In genomic region chr15:11370477-11371085, GRCm38 (mm10) we compare ENCODE assay signal across 20 mouse cellular contexts. TPM values are rescaled to one million over a fixed set of nuclear protein-coding genes. Genes with fewer than 3 reads are reported as not detected.
DNase-seq lines count a peak whose midpoint lies in the region; ATAC-seq and TF ChIP-seq lines count a peak whose summit lies in the region.
"Had no signal": no experiment of that assay in that cellular context is flagged by ENCODE, and none has a peak within 500 bp of the region (broad histone marks: within the 10 kb centered on the region; RNA-seq: fewer than 3 reads in every experiment).

No protein-coding gene starts in this region.

- TF ChIP-seq CTCF in lung, postnatal 0 days (IDR thresholded peaks at IDR 0.05), result no peak
- TF ChIP-seq CTCF in CH12.LX (conservative IDR thresholded peaks at IDR 0.05 in 1 of 2, IDR thresholded peaks at IDR 0.05 in 1 of 2; ENCODE audit: low read depth in 2 of 2, low read length in 2 of 2), result no peak
- no peak for TF ChIP-seq CTCF in embryonic fibroblast, embryonic 13.5 days (IDR thresholded peaks at IDR 0.05; ENCODE audit: borderline replicate concordance, insufficient read depth, low read length)

- no peak overlapping the region for H3K4me3 ChIP-seq in lung, postnatal 0 days (ENCODE audit: low read depth, low read length)
- no peak overlapping the region for H3K4me3 ChIP-seq in CH12.LX (replicated peaks in 1 of 3; ENCODE audit: low read depth in 2 of 3, low read length in 2 of 3, poor library complexity in 1 of 3)
- H3K4me3 ChIP-seq in embryonic fibroblast, embryonic 13.5 days (ENCODE audit: insufficient read depth, low read length), result no peak overlapping the region
- H3K4me3 ChIP-seq: embryonic facial prominence, embryonic 10.5 days; erythroblast, embryonic 14.5 days; forebrain, embryonic 15.5 days; hindbrain, embryonic 13.5 days had no signal

- no peaks in the 10 kb centered on the region for H3K36me3 ChIP-seq in lung, postnatal 0 days (ENCODE audit: insufficient read depth, low read length)
- H3K36me3 ChIP-seq in CH12.LX (replicated peaks in 1 of 2; ENCODE audit: control insufficient read depth in 1 of 2, insufficient read depth in 1 of 2, low read length in 1 of 2), result no peaks in the 10 kb centered on the region
- H3K36me3 ChIP-seq: embryonic facial prominence, embryonic 10.5 days; forebrain, embryonic 15.5 days; hindbrain, embryonic 13.5 days had no signal

- H3K27ac ChIP-seq in lung, postnatal 0 days (ENCODE audit: low read length), result no peak overlapping the region
- no peak overlapping the region for H3K27ac ChIP-seq in CH12.LX (ENCODE audit: insufficient read depth, low read depth)
- 0 out of 2 replicates have a peak overlapping the region, but pooled peaks have one; percentile 16 for H3K27ac ChIP-seq in embryonic fibroblast, embryonic 13.5 days (ENCODE audit: insufficient read depth, low read length)
- H3K27ac ChIP-seq: embryonic facial prominence, embryonic 10.5 days; forebrain, embryonic 15.5 days; hindbrain, embryonic 13.5 days; hindbrain, postnatal 0 days had no signal

- no peak for TF ChIP-seq RAD21 in CH12.LX (IDR thresholded peaks at IDR 0.05; ENCODE audit: low read depth, low read length)

- no peaks in the 10 kb centered on the region for H3K27me3 ChIP-seq in lung, postnatal 0 days (replicated peaks; ENCODE audit: insufficient read depth, low read length)
- no peaks in the 10 kb centered on the region for H3K27me3 ChIP-seq in CH12.LX (replicated peaks)
- H3K27me3 ChIP-seq: forebrain, embryonic 15.5 days; hindbrain, embryonic 13.5 days had no signal

- DNase-seq in lung, postnatal 0 days (ENCODE audit: low spot score), result peak; percentile 26
- no peak for DNase-seq in lung, postnatal 14 days
- DNase-seq in CH12.LX (ENCODE audit: extremely low read depth), result peak; percentile 51
- no peak for DNase-seq in layer of hippocampus, postnatal 25 days (ENCODE audit: extremely low spot score in 1 of 2, low spot score in 1 of 2)
- no peak for DNase-seq in urinary bladder, adult 18-20 months (ENCODE audit: low spot score in 2 of 2)
- DNase-seq in gastrocnemius, postnatal 25 days, result no peak
- DNase-seq: adrenal gland, adult 2 months; adrenal gland, postnatal 25 days; cerebellum, adult 18-20 months; cerebellum, adult 9-11 months; gastrocnemius, postnatal 10 days; heart, postnatal 10 days; kidney, adult 11 months had no signal

- dilution Hi-C loops in CH12.LX (cut with MboI; ENCODE audit: extremely low pct_ligation_motif_present, extremely low pct_unique_long_range_greater_than_20kb, low sequenced_read_pairs), result no loop called here

- H3K4me2 ChIP-seq in lung, postnatal 0 days (replicated peaks; ENCODE audit: low read depth, low read length), result no peak overlapping the region
- 0 out of 2 replicates have a peak overlapping the region, but pooled peaks have one; percentile 1 for H3K4me2 ChIP-seq in CH12.LX (ENCODE audit: insufficient read depth, low read depth, poor library complexity, severe bottlenecking)
- H3K4me2 ChIP-seq: forebrain, embryonic 15.5 days; hindbrain, embryonic 13.5 days had no signal

- no peaks in the 10 kb centered on the region for H3K79me2 ChIP-seq in CH12.LX (replicated peaks; ENCODE audit: control insufficient read depth, extremely low read depth, insufficient read depth, poor library complexity, severe bottlenecking)

- H3K9ac ChIP-seq in lung, postnatal 0 days (replicated peaks; ENCODE audit: low read depth), result no peak overlapping the region
- 0 out of 2 replicates have a peak overlapping the region, but pooled peaks have one; percentile 40 for H3K9ac ChIP-seq in CH12.LX (ENCODE audit: insufficient read depth, low read depth)
- H3K9ac ChIP-seq: forebrain, embryonic 15.5 days; hindbrain, embryonic 13.5 days had no signal

- no peak for ATAC-seq in lung, postnatal 0 days
- ATAC-seq: activated CD4-positive, CD25-positive, alpha-beta regulatory T cell, adult 4 months; forebrain, embryonic 15.5 days; hindbrain, postnatal 0 days had no signal

- TF ChIP-seq EP300 in lung, postnatal 0 days (IDR thresholded peaks at IDR 0.05), result no peak
- TF ChIP-seq EP300 in CH12.LX (IDR thresholded peaks at IDR 0.05; ENCODE audit: low read length), result peak; percentile 78

- in situ Hi-C loops in CH12.LX (cut with MboI; ENCODE audit: low pct_ligation_motif_present, low pct_unique_long_range_greater_than_20kb, low sequenced_read_pairs), result no loop called here

- H3K4me1 ChIP-seq in lung, postnatal 0 days (ENCODE audit: insufficient read depth, low read depth, low read length), result no peaks in the 10 kb centered on the region
- peaks cover 22 to 37% of the 10 kb centered on the region in 2 experiments for H3K4me1 ChIP-seq in CH12.LX (ENCODE audit: control insufficient read depth in 1 of 2, insufficient read depth in 2 of 2)
- peaks cover 6% of the 10 kb centered on the region; the same call in 1 of the 2 replicates for H3K4me1 ChIP-seq in embryonic fibroblast, embryonic 13.5 days (ENCODE audit: control insufficient read depth, insufficient read depth, low read length)
- H3K4me1 ChIP-seq: embryonic facial prominence, embryonic 10.5 days; forebrain, embryonic 15.5 days; hindbrain, embryonic 13.5 days had no signal

- 69% methylated on average over 7 of the region's 7 CpGs for WGBS in lung, postnatal 0 days

- TF ChIP-seq POLR2A in CH12.LX (IDR thresholded peaks at IDR 0.05; ENCODE audit: low read depth, low read length), result no peak
- TF ChIP-seq POLR2A in embryonic fibroblast, embryonic 13.5 days (IDR thresholded peaks at IDR 0.05; ENCODE audit: low read depth, low read length), result no peak

- H3K9me3 ChIP-seq in lung, postnatal 0 days (ENCODE audit: low read length), result no peaks in the 10 kb centered on the region
- H3K9me3 ChIP-seq in CH12.LX (replicated peaks; ENCODE audit: low read length), result no peaks in the 10 kb centered on the region
- H3K9me3 ChIP-seq: embryonic facial prominence, embryonic 10.5 days; forebrain, embryonic 15.5 days; hindbrain, embryonic 13.5 days had no signal

TF ChIP-seq in CH12.LX, 34 proteins besides CTCF, POLR2A, EP300 and RAD21 (continues in another document):
- TF ChIP-seq USF1 (IDR thresholded peaks at IDR 0.05; ENCODE audit: low read depth, low read length) (no peak), MAZ (IDR thresholded peaks at IDR 0.05; ENCODE audit: low read depth, low read length) (no peak), USF2 (conservative IDR thresholded peaks at IDR 0.05; ENCODE audit: low read depth, low read length) (no peak), TBP (conservative IDR thresholded peaks at IDR 0.05; ENCODE audit: low read depth, low read length) (no peak), IRF4 (IDR thresholded peaks at IDR 0.05; ENCODE audit: low read depth, low read length) (peak; percentile 76), CHD1 (IDR thresholded peaks at IDR 0.05; ENCODE audit: low read depth, low read length) (no peak), ZNF384 (IDR thresholded peaks at IDR 0.05; ENCODE audit: low read depth, low read length) (no peak), KAT2A (IDR thresholded peaks at IDR 0.05; ENCODE audit: insufficient replicate concordance, low read length) (no peak), PAX5 (IDR thresholded peaks at IDR 0.05; ENCODE audit: low read length) (no peak), SIN3A (IDR thresholded peaks at IDR 0.05; ENCODE audit: low read length) (peak; percentile 54; the same call in 1 of the 2 replicates), MAFK (IDR thresholded peaks at IDR 0.05; ENCODE audit: insufficient replicate concordance, low read length) (no peak), ZMIZ1 (IDR thresholded peaks at IDR 0.05; ENCODE audit: low read depth, low read length) (no peak), UBTF (IDR thresholded peaks at IDR 0.05; ENCODE audit: low read depth, low read length) (no peak), ZKSCAN1 (IDR thresholded peaks at IDR 0.05; ENCODE audit: borderline replicate concordance, low read depth, low read length) (no peak), POLR2AphosphoS2 (IDR thresholded peaks at IDR 0.05; ENCODE audit: low read depth, low read length) (no peak), NRF1 (IDR thresholded peaks at IDR 0.05; ENCODE audit: low read depth, low read length) (no peak), E2F4 (IDR thresholded peaks at IDR 0.05; ENCODE audit: insufficient replicate concordance, low read depth, low read length) (no peak), JUN (IDR thresholded peaks at IDR 0.05; ENCODE audit: insufficient read depth, low read depth, low read length) (peak; percentile 27), CHD2 (IDR thresholded peaks at IDR 0.05; ENCODE audit: low read length) (no peak), BHLHE40 (IDR thresholded peaks at IDR 0.05; ENCODE audit: low read depth, low read length) (peak; percentile 54), JUND (conservative IDR thresholded peaks at IDR 0.05; ENCODE audit: low read depth, low read length) (peak; percentile 68), ETS1 (conservative IDR thresholded peaks at IDR 0.05; ENCODE audit: low read depth, low read length) (peak; percentile 71), RCOR1 (conservative IDR thresholded peaks at IDR 0.05; ENCODE audit: low read depth, low read length) (0 out of 2 replicates have a peak, but pooled peaks have one; percentile 68), TCF12 (IDR thresholded peaks at IDR 0.05; ENCODE audit: low read depth, low read length) (peak; percentile 81; the same call in 1 of the 2 replicates), NELFE (IDR thresholded peaks at IDR 0.05; ENCODE audit: low read depth, low read length) (0 out of 2 replicates have a peak, but pooled peaks have one; percentile 22), ELF1 (IDR thresholded peaks at IDR 0.05; ENCODE audit: low read depth, low read length) (peak; percentile 78), GABPA (IDR thresholded peaks at IDR 0.05; ENCODE audit: insufficient replicate concordance, low read depth, low read length) (no peak), MAX (IDR thresholded peaks at IDR 0.05; ENCODE audit: low read length) (peak; percentile 25; the same call in 1 of the 2 replicates), HCFC1 (IDR thresholded peaks at IDR 0.05; ENCODE audit: low read depth, low read length) (no peak; the same call in 1 of the 2 replicates), MYC (IDR thresholded peaks at IDR 0.05; ENCODE audit: low read depth, low read length) (peak; percentile 40; the same call in 1 of the 2 replicates), MEF2A (IDR thresholded peaks at IDR 0.05; ENCODE audit: borderline replicate concordance, low read depth, low read length) (peak; percentile 40; the same call in 1 of the 2 replicates)

RNA-seq across cellular contexts. Expression of gene Tars, which starts 28.9 kb away (rescaled TPM):
- 23.0 and 25.1 TPM in 2 replicates for polyA plus RNA-seq in lung, postnatal 0 days (2015; fragmentation: Nextera tagmentation; extraction: Ambion mirVana)
- total RNA-seq in CH12.LX (2012; rRNA removed) (107 and 114 TPM in 2 replicates), CH12.LX (2014; rRNA removed) (217 and 256 TPM in 2 replicates)
- 189 and 214 TPM in 2 replicates for polyA plus RNA-seq in CH12.LX (2012; ENCODE audit: insufficient read length, low read depth)
- 192 and 211 TPM in 2 replicates for polyA plus RNA-seq in embryonic fibroblast, embryonic 13.5 days (2011; ENCODE audit: insufficient read length, low read depth, missing spikeins)
- total RNA-seq in layer of hippocampus, postnatal 25 days (2021), result 10 to 100 TPM; 30.1 to 30.9 TPM
- total RNA-seq in gastrocnemius, postnatal 25 days (2021), result 10 to 100 TPM; 27.0 to 32.9 TPM

Comparison
In these comparisons a context has a peak if more than half of its experiments do, and no peak if none do; other contexts are left out.
1. DNase-seq: peak in lung, postnatal 0 days (single experiment) and CH12.LX (single experiment); none in lung, postnatal 14 days (single experiment), layer of hippocampus, postnatal 25 days (0 of 2), urinary bladder, adult 18-20 months (0 of 2) and gastrocnemius, postnatal 25 days (single experiment).